Mouse (Mus musculus) intestine, embryonic 15.5 days (tissue): ENCODE data around the gene Sycp2l. TPM values are rescaled to one million over a fixed set of nuclear protein-coding genes. Genes with fewer than 3 reads are reported as not detected.
"Not testable (repeated sequence)": the region's sequence is repeated elsewhere in the genome, so short reads cannot be mapped to it uniquely, and the experiment has no call there.

ENCODE experiments used
- ATAC-seq: fragments of 200-750 bp; cut with Nextera tagmentation; 2 replicates; pipeline ENCODE4 v1.8.0; 2017; ENCODE audit warnings: moderate TSS enrichment, moderate library complexity
- H3K27ac ChIP-seq: fragments of 300-500 bp; sonication (generic); 2 replicates; pipeline ENCODE4 v1.5.1; 2015; ENCODE audit warnings: mild to moderate bottlenecking, inconsistent platforms
- H3K27me3 ChIP-seq: fragments of 300-500 bp; sonication (generic); replicated peaks from 2 replicates; pipeline ENCODE4 v1.6.1; 2015; ENCODE audit warnings: inconsistent platforms
- H3K36me3 ChIP-seq: fragments of 300-500 bp; sonication (generic); 2 replicates; pipeline ENCODE4 v1.6.1; 2015; ENCODE audit warnings: inconsistent platforms
- H3K4me1 ChIP-seq: fragments of 300-500 bp; sonication (generic); replicated peaks from 2 replicates; pipeline ENCODE4 v1.6.1; 2015; ENCODE audit warnings: inconsistent platforms
- H3K4me2 ChIP-seq: fragments of 300-500 bp; sonication (generic); replicated peaks from 2 replicates; pipeline ENCODE4 v1.6.1; 2015; ENCODE audit warnings: mild to moderate bottlenecking, inconsistent platforms
- H3K4me3 ChIP-seq: fragments of 300-500 bp; sonication (generic); replicated peaks from 2 replicates; pipeline ENCODE4 v1.5.1; 2015; ENCODE audit warnings: inconsistent platforms
- H3K9ac ChIP-seq: fragments of 300-500 bp; sonication (generic); 2 replicates; pipeline ENCODE4 v1.6.1; 2015; ENCODE audit warnings: inconsistent platforms
- H3K9me3 ChIP-seq: fragments of 300-500 bp; sonication (generic); 2 replicates; pipeline ENCODE4 v1.6.1; 2016; ENCODE audit warnings: inconsistent platforms
- WGBS: fragments of 180-500 bp; shearing (Covaris S2); methylation state at CpG from one replicate; pipeline ENCODE4 v1.1.7; 2015; 5-methylcytosine and 5-hydroxymethylcytosine counted together
- polyA plus RNA-seq: library from polyadenylated mRNA; unstranded; fragments of >200 nt; fragmentation: Nextera tagmentation; extraction: Ambion mirVana; gene quantifications from 2 replicates; pipeline ENCODE4 v1.2.1, GENCODE M21; 2015

Sycp2l gene
- polyA plus RNA-seq, 1 experiment from 2014 or later = 0.13 TPM

DNA sequence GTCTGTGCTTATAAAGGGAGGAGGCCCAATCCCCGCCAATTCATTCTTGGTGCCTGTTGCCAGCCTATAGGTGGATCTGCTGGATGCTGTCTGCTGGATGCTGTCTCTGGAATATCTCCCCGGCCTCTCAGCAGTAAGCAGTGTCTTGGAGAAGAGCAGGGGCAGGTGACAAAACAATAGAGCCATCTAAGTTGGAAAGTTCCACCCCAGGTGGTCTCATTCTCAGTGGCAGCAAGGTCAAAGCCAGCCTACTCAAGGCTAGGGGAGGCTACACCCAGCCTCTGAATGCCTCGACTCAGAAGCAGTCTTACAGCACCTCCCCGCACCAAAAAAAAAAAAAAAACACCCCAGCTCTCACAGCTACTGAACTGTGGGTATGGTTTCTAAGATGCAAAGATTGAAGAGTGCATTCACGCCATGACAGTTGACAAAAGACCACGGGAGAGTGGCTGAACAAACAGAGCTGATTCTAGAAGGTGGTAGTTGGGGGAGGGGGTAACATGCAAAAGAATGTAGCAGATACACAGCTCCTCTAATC, 31.4 kb downstream of the Sycp2l start:
- ATAC-seq = no peak
- no peak overlapping the region for H3K9ac ChIP-seq
- no peak overlapping the region for H3K27ac ChIP-seq
- WGBS = 76% methylated on average over 6 of the region's 6 CpGs
- H3K4me3 ChIP-seq = no peak overlapping the region
- H3K9me3 ChIP-seq = no peaks in the 10 kb centered on the region
- H3K4me1 ChIP-seq = no peaks in the 10 kb centered on the region
- H3K27me3 ChIP-seq = no peaks in the 10 kb centered on the region
- no peaks in the 10 kb centered on the region for H3K36me3 ChIP-seq
- H3K4me2 ChIP-seq = no peak overlapping the region

DNA sequence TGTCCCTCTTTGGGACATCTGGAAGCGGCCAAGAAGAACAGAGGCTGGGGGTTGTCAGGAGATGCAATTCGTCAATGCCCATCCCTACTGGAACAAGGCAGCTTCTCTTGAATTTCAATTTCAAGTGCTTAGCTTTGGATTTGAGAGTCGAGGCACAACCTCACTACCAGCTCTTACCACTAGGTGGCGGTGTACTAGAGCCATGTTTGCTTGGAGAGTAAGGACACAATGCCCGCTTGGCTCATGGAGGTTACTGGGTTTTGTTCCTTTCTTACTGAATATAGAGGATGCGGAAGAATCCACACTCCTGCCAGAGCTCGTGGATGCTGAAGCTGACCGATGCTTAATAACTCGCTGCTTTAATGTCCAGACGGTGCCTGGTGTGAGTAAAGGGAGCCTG, 32.2 kb downstream of the Sycp2l start:
- Histone ChIP-seq H3K27ac (no peak overlapping the region), H3K27me3 (no peaks in the 10 kb centered on the region), H3K9me3 (no peaks in the 10 kb centered on the region), H3K4me1 (no peaks in the 10 kb centered on the region), H3K9ac (no peak overlapping the region), H3K36me3 (no peaks in the 10 kb centered on the region), H3K4me3 (no peak overlapping the region), H3K4me2 (no peak overlapping the region)
- WGBS = 84% methylated on average over 10 of the region's 10 CpGs
- ATAC-seq = no peak

DNA sequence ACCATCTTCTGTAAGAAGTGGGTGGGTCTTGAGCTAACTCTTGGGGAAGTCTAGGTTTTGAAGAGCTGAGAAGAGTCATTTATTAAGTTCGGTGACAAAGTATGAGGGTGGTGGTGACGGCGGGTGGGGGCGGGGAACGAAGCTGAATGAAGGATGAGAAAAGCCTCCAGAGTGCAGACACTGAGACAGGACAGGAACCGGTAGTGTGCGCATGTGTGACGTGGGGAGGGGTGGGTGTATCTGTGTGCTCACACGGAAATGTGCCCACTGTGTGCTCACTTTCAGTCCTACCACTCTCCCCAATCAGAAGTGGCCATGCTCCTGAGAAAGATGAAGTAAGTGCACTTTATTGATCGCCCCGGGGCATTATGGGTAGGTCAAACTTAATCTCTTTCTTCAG, 39.0 kb downstream of the Sycp2l start:
- Histone ChIP-seq H3K9ac (no peak overlapping the region), H3K9me3 (no peaks in the 10 kb centered on the region), H3K27ac (no peak overlapping the region), H3K4me3 (no peak overlapping the region), H3K4me2 (no peak overlapping the region), H3K36me3 (no peaks in the 10 kb centered on the region), H3K27me3 (no peaks in the 10 kb centered on the region), H3K4me1 (no peaks in the 10 kb centered on the region)
- WGBS = 78% methylated on average over 11 of the region's 11 CpGs
- ATAC-seq = no peak

DNA sequence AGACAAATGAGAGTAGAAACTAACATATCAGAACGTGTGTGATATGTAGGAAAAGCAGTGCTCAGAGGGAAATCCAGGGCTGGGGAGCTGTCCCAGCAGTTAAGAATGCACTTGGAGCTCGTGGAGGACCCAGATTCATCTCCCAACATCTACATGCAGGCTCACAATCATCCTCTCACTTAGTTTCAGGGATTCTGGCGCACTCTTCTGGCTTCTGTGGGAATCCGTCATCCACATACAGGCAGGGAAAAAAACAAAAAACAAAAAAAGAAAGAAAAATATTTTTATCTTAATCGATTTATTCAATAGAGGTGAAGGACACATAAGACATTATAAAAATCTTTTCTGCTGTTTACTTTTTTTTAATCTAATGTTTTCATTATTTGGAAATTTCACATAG, 44.3 kb downstream of the Sycp2l start:
- Histone ChIP-seq H3K9me3 (no peaks in the 10 kb centered on the region), H3K4me2 (no peak overlapping the region), H3K4me1 (no peaks in the 10 kb centered on the region), H3K27me3 (no peaks in the 10 kb centered on the region), H3K36me3 (no peaks in the 10 kb centered on the region), H3K9ac (no peak overlapping the region), H3K4me3 (no peak overlapping the region), H3K27ac (no peak overlapping the region)
- ATAC-seq = no peak
- 56% methylated on average over 5 of the region's 5 CpGs for WGBS

GRCm38 (mm10) chr13:41187886-41188285, 73.8 kb downstream of the Sycp2l start:
- H3K9me3 ChIP-seq = no peaks in the 10 kb centered on the region
- WGBS = 82% methylated on average over 6 of the region's 6 CpGs
- no peaks in the 10 kb centered on the region for H3K36me3 ChIP-seq
- no peak overlapping the region for H3K9ac ChIP-seq
- no peak overlapping the region for H3K4me3 ChIP-seq
- no peak for ATAC-seq
- no peak overlapping the region for H3K27ac ChIP-seq
- H3K27me3 ChIP-seq = no peaks in the 10 kb centered on the region
- no peak overlapping the region for H3K4me2 ChIP-seq
- no peaks in the 10 kb centered on the region for H3K4me1 ChIP-seq

GRCm38 (mm10) chr13:41195640-41196333, 81.7 kb downstream of the Sycp2l start:
- no peaks in the 10 kb centered on the region for H3K36me3 ChIP-seq
- no peak overlapping the region for H3K9ac ChIP-seq
- H3K4me3 ChIP-seq = no peak overlapping the region
- WGBS = 67% methylated on average over 3 of the region's 3 CpGs
- H3K4me1 ChIP-seq = no peaks in the 10 kb centered on the region
- H3K27me3 ChIP-seq = no peaks in the 10 kb centered on the region
- no peaks in the 10 kb centered on the region for H3K9me3 ChIP-seq
- no peak overlapping the region for H3K27ac ChIP-seq
- H3K4me2 ChIP-seq = no peak overlapping the region
- no peak for ATAC-seq

DNA sequence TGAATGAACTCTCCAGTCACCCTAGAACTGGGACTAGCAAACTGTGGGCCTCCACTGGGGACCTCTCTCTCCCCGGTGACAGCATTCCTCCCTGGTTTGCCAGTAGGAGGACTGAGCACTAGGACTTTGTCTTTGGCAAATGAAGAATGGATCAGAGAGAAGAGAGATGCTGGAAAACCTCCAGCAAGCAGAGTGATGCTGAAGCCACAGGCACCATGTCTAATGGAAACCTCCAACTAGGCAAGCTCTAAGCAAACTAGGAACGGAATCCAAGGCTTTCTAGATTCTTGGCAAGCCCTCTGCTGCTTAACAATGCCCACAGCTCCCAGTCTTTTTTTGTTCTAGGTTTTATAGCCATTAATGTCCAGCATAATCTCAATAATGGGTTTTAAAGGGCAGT, 86.8 kb downstream of the Sycp2l start:
- 83% methylated on average over 2 of the region's 2 CpGs for WGBS
- ATAC-seq = no peak
- Histone ChIP-seq H3K4me1 (no peaks in the 10 kb centered on the region), H3K36me3 (no peaks in the 10 kb centered on the region), H3K4me2 (no peak overlapping the region), H3K4me3 (no peak overlapping the region), H3K9ac (no peak overlapping the region), H3K27ac (no peak overlapping the region), H3K9me3 (no peaks in the 10 kb centered on the region), H3K27me3 (no peaks in the 10 kb centered on the region)

DNA sequence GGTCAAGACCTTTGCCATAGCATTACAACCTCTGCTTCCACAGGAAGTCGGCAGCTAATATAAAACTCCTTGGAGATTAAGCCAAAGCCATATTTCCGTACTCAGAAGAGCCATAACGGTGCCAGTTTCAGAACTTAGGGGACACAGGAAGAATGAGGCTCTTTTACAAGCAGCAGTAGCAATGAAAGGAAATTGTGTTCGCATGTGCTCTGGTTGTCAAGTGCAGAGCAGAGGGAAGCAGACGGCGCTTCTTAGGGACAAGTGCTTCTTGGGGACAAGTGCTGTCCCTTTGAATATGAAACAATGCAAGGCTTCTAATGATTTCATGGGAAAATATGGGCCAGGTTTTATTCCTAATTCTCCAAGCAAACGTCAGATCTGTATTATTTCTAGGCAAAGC, 89.2 kb downstream of the Sycp2l start:
- no peak overlapping the region for H3K9ac ChIP-seq
- no peaks in the 10 kb centered on the region for H3K9me3 ChIP-seq
- no peaks in the 10 kb centered on the region for H3K27me3 ChIP-seq
- ATAC-seq = no peak
- H3K27ac ChIP-seq = no peak overlapping the region
- H3K4me1 ChIP-seq = no peaks in the 10 kb centered on the region
- H3K36me3 ChIP-seq = no peaks in the 10 kb centered on the region
- WGBS = 60% methylated on average over 7 of the region's 7 CpGs
- no peak overlapping the region for H3K4me2 ChIP-seq
- no peak overlapping the region for H3K4me3 ChIP-seq

DNA sequence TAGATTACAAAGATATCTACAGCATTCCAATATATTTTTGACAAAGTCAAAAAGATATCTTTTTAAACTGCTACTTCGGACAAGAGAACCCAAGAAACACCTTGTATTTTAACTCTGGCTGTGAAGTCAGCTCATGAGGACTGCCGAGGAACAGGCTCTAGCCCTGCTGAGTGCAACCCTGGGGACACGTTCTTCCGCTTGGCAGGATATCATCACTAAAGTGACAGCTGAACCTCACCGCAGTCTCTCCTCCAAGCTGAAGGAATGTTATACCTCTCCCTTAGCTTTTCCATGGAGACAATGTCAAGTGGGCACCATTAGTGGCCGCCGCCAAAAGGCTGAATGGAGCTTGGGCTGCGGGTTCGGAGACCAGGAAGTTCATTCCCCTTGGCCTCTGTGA, 89.6 kb downstream of the Sycp2l start:
- Histone ChIP-seq H3K4me1 (no peaks in the 10 kb centered on the region), H3K27ac (no peak overlapping the region), H3K36me3 (no peaks in the 10 kb centered on the region), H3K9me3 (no peaks in the 10 kb centered on the region), H3K27me3 (no peaks in the 10 kb centered on the region), H3K4me3 (no peak overlapping the region), H3K4me2 (no peak overlapping the region), H3K9ac (no peak overlapping the region)
- ATAC-seq = no peak
- 85% methylated on average over 9 of the region's 9 CpGs for WGBS

- not testable (repeated sequence) for ATAC-seq, H3K27me3 ChIP-seq, H3K4me1 ChIP-seq
These were observed 91.5 kb downstream of the Sycp2l start for GRCm38 (mm10) chr13:41205568-41205967.

DNA sequence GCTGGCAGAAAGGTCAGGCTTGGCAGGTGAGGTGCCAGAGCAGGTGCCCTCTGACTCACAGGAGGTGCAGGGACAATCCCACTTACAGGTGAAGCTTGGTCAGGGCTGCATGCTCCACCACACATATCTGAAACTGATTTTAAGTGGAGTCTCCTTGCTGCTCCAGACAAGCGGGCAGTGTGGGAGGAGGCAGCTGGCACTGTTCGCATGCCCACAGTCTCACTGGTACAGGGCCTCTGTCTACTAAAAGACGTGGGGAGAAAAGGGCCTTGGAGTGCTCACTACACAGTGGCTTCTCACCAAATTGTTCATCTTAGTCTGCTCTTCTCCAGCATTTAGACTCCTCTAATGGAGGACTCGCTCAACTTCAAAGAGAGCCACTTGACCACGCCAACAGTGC, 92.1 kb downstream of the Sycp2l start:
- no peak overlapping the region for H3K9ac ChIP-seq
- H3K4me3 ChIP-seq = no peak overlapping the region
- no peak overlapping the region for H3K4me2 ChIP-seq
- H3K27me3 ChIP-seq = no peaks in the 10 kb centered on the region
- no peaks in the 10 kb centered on the region for H3K36me3 ChIP-seq
- ATAC-seq = no peak
- 83% methylated on average over 5 of the region's 5 CpGs for WGBS
- H3K9me3 ChIP-seq = no peaks in the 10 kb centered on the region
- no peak overlapping the region for H3K27ac ChIP-seq
- no peaks in the 10 kb centered on the region for H3K4me1 ChIP-seq

More at GRCm38 (mm10) chr13:41205568-41205967, 91.5 kb downstream of the Sycp2l start:
- not testable (repeated sequence) for H3K27ac ChIP-seq, H3K9ac ChIP-seq, H3K36me3 ChIP-seq, H3K4me2 ChIP-seq, H3K4me3 ChIP-seq, H3K9me3 ChIP-seq

- Histone ChIP-seq H3K4me3 (no peak overlapping the region), H3K27me3 (no peaks in the 10 kb centered on the region), H3K4me2 (no peak overlapping the region), H3K4me1 (peaks cover 9% of the 10 kb centered on the region), H3K36me3 (no peaks in the 10 kb centered on the region), H3K9ac (no peak overlapping the region), H3K9me3 (no peaks in the 10 kb centered on the region), H3K27ac (no peak overlapping the region)
- ATAC-seq = peak; percentile 83
- WGBS = 66% methylated on average over 4 of the region's 4 CpGs
These were observed 97.2 kb downstream of the Sycp2l start for GRCm38 (mm10) chr13:41211276-41211675.

- H3K9ac ChIP-seq = no peak overlapping the region
- H3K36me3 ChIP-seq = no peaks in the 10 kb centered on the region
- no peak overlapping the region for H3K4me3 ChIP-seq
- ATAC-seq = peak; percentile 36; the same call in 1 of the 2 replicates
- H3K27me3 ChIP-seq = no peaks in the 10 kb centered on the region
- 44% methylated on average over 6 of the region's 6 CpGs for WGBS
- H3K4me2 ChIP-seq = no peak overlapping the region
- no peak overlapping the region for H3K27ac ChIP-seq
- peaks cover 9% of the 10 kb centered on the region for H3K4me1 ChIP-seq
- no peaks in the 10 kb centered on the region for H3K9me3 ChIP-seq
These were observed 98.6 kb downstream of the Sycp2l start for GRCm38 (mm10) chr13:41212558-41213322.
